Mouse (Mus musculus) ovary, adult 10 weeks (tissue): ENCODE measurements around the gene Elfn1. TPM values are rescaled to one million over a fixed set of nuclear protein-coding genes. Genes with fewer than 3 reads are reported as not detected.

Experiments used
- polyA plus RNA-seq: library from polyadenylated mRNA; stranded (reverse); fragments of 350-450 nt; fragmentation: Illumina TruSeq; extraction: RNeasy Lipid Tissue Mini Kit (QIAGEN cat#74804); gene quantifications from one replicate; pipeline ENCODE4 v1.2.3, GENCODE M21; 2014

Gene Elfn1
- polyA plus RNA-seq: 0.17 TPM

GRCm38 (mm10) chr5:139907714-139908242, at the start of gene Elfn1:
Gene Elfn1 (plus strand): TSS chr5:139907943.

Other genes starting within 250 kb of the Elfn1 start
- gene Micall2, start 171.6 kb upstream of the Elfn1 start, polyA plus RNA-seq: 0.29 TPM
- gene Ints1, start 132.3 kb upstream of the Elfn1 start, polyA plus RNA-seq: 0.54 TPM
- 7.2 TPM for gene Mafk, start 116.4 kb upstream of the Elfn1 start, polyA plus RNA-seq
- 0.51 TPM for gene Tmem184a, start 88.0 kb upstream of the Elfn1 start, polyA plus RNA-seq
- not detected for gene Gm26938, start 81.5 kb upstream of the Elfn1 start, polyA plus RNA-seq
- not detected for gene Psmg3, start 81.1 kb upstream of the Elfn1 start, polyA plus RNA-seq